Mouse (Mus musculus) heart, embryonic 16.5 days (tissue): ENCODE results near the gene Azin2. TPM values are rescaled to one million over a fixed set of nuclear protein-coding genes. Genes with fewer than 3 reads are reported as not detected.

Experiments
- ATAC-seq: fragments of 200-750 bp; cut with Nextera tagmentation; replicated peaks from 2 replicates; pipeline ENCODE4 v1.8.0; 2017; ENCODE audit warnings: moderate number of reproducible peaks; ENCODE audit not compliant: insufficient read depth, low FRiP score; ENCODE audit errors: extremely low read depth
- H3K27ac ChIP-seq: fragments of 300-500 bp; sonication (generic); 2 replicates; pipeline ENCODE4 v1.5.1; 2014; ENCODE audit warnings: mild to moderate bottlenecking, low read length, control low read depth, moderate library complexity
- H3K27me3 ChIP-seq: fragments of 300-500 bp; sonication (generic); 2 replicates; pipeline ENCODE4 v1.6.1; 2014; ENCODE audit warnings: low read length, mixed read lengths; ENCODE audit not compliant: control insufficient read depth, insufficient read depth
- H3K36me3 ChIP-seq: fragments of 300-500 bp; sonication (generic); 2 replicates; pipeline ENCODE4 v1.6.1; 2014; ENCODE audit not compliant: control insufficient read depth, insufficient read depth
- H3K4me1 ChIP-seq: fragments of 300-500 bp; sonication (generic); 2 replicates; pipeline ENCODE4 v1.6.1; 2014; ENCODE audit warnings: low read length, mixed read lengths; ENCODE audit not compliant: control insufficient read depth, insufficient read depth
- H3K4me2 ChIP-seq: fragments of 300-500 bp; sonication (generic); 2 replicates; pipeline ENCODE4 v1.6.1; 2014; ENCODE audit warnings: low read depth, mild to moderate bottlenecking, control low read depth, low read length
- H3K4me3 ChIP-seq: fragments of 300-500 bp; sonication (generic); 2 replicates; pipeline ENCODE4 v1.5.1; 2014; ENCODE audit warnings: mild to moderate bottlenecking, control low read depth, low read length
- H3K9ac ChIP-seq: fragments of 300-500 bp; sonication (generic); 2 replicates; pipeline ENCODE4 v1.6.1; 2014; ENCODE audit warnings: low read length, control low read depth
- H3K9me3 ChIP-seq: fragments of 300-500 bp; sonication (generic); replicated peaks from 2 replicates; pipeline ENCODE4 v1.6.1; 2016; ENCODE audit warnings: low read length; ENCODE audit not compliant: control insufficient read depth
- WGBS: fragments of 180-500 bp; shearing (Covaris S2); extraction: QIAGEN DNeasy Blood & Tissue Kit; methylation state at CpG from one replicate; pipeline ENCODE4 v1.1.7; 2014; 5-methylcytosine and 5-hydroxymethylcytosine counted together
- polyA plus RNA-seq: library from polyadenylated mRNA; unstranded; fragments of >200 nt; fragmentation: Nextera tagmentation; extraction: Ambion mirVana; gene quantifications from 2 replicates; pipeline ENCODE4 v1.2.1, GENCODE M21; 2015

The Azin2 gene
- polyA plus RNA-seq, 1 experiment from 2014 or later: 7.6 TPM

DNA sequence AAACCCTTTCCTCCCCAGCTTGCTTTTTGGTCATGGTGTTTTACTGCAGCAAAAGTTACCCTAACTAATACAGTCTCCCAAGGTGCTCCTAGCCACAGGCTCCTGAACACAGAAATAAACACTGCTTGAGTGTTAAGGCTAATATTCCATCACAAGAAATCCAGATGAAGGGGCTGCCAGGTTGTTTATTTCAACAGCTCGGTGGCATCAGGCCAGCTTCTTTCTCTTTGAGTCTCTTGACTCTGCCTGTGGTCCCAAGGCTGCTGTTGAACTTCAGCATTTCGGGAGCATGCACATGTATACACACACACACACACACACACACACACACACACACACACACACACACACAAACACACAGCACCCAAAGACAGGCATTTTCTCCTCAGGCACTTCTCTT, 20.9 kb upstream of the Azin2 start:
- Histone ChIP-seq H3K9ac (no peak overlapping the region), H3K4me1 (0 out of 2 replicates have a peak, but pooled peaks cover 2% of the 10 kb centered on the region), H3K9me3 (no peaks in the 10 kb centered on the region; the same call in 1 of the 2 replicates), H3K36me3 (no peaks in the 10 kb centered on the region), H3K4me3 (no peak overlapping the region), H3K27me3 (no peaks in the 10 kb centered on the region), H3K27ac (no peak overlapping the region), H3K4me2 (no peak overlapping the region)
- no peak for ATAC-seq
- WGBS: 73% methylated on average over 2 of the region's 2 CpGs

DNA sequence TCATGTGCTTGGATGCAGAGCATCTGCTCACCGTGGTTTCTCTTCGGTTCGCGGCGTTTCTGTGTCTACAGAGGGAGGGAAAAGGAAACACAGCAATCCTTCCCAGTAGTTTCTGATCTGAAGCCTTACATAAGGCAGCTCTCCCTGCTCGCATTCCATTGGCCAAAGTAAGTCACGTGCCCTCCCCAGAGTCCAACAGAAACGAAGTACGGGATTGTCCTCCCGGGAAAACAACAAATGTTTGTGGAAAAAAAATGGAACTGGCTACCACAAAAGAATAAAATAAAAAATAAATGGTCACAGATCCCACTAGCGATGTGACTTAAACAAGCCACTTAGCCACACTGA, 19.6 kb upstream of the Azin2 start:
- Histone ChIP-seq H3K4me1 (peaks cover 5% of the 10 kb centered on the region), H3K27me3 (no peaks in the 10 kb centered on the region), H3K36me3 (no peaks in the 10 kb centered on the region), H3K27ac (no peak overlapping the region), H3K9me3 (no peaks in the 10 kb centered on the region; the same call in 1 of the 2 replicates), H3K4me2 (peak overlapping the region; percentile 7; the same call in 1 of the 2 replicates), H3K9ac (no peak overlapping the region), H3K4me3 (no peak overlapping the region)
- ATAC-seq: no peak
- 65% methylated on average over 11 of the region's 11 CpGs for WGBS

DNA sequence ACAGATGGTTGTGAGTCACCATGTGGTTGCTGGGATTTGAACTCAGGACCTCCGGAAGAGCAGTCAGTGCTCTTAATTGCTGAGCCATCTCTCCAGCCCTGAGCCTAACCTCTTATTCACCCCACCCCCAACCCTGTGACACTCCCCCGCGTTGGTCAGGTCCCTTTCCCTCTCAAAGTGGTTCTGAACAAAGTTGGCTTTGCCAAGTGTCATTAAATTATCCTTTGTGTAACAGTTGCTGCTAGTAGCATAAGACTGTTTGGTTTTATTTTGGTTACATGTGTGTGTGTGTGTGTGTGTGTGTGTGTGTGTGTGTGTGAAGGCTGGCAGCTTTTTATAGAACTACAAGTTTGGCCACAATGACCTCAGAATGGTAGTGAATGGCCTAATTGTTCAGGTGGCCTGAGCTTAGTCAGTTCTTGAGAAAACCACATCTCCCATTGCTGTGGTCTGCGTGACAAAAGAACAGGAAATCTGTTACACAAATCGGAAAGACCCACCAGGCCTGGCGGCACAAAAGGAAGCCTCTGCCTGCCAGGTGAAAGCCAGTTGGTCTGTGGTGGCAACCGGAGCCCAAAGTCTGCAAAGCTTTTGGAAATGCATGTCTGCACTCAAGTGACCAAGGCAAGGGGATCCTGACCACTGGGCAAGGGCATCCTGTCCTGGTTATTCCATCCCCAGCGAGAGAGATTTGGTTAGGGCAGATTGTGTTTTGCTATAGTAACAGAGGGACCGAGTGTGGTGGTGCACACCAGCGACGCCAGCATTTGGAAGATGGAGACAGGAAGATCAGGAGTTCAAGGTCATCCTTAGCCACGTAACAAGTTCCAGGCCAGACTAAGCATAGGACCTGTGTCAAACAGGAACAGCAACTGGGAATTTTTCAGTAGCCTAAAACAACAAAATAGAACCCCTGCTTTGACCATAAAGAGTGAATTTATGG, 18.9 kb upstream of the Azin2 start:
- Histone ChIP-seq H3K9ac (no peak overlapping the region), H3K4me2 (no peak overlapping the region), H3K9me3 (no peaks in the 10 kb centered on the region; the same call in 1 of the 2 replicates), H3K36me3 (no peaks in the 10 kb centered on the region), H3K4me1 (peaks cover 5% of the 10 kb centered on the region), H3K27me3 (no peaks in the 10 kb centered on the region), H3K27ac (peak overlapping the region; percentile 3; the same call in 1 of the 2 replicates), H3K4me3 (no peak overlapping the region)
- no peak for ATAC-seq
- WGBS: 73% methylated on average over 12 of the region's 12 CpGs

DNA sequence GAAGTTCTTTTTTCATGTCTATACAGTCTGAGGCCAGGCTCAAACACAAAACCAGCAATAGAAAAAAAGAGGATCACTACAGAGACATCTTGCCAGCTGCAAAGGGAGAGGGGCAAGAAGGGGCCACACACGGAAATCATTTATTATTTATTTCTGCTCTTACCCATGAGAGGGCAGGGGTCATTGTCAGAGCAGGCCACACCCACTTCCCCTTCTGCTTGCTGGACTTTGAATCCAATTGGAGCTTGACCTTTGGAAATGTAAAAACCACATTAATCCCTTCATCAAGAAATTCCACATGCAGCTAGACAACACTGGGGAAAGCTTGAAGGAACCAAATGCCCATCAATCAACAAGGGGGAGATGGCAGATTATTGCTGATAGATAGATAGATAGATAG, 16.4 kb upstream of the Azin2 start:
- H3K27me3 ChIP-seq: no peaks in the 10 kb centered on the region
- WGBS: 47% methylated on average over 1 of the region's 1 CpGs
- H3K9me3 ChIP-seq: no peaks in the 10 kb centered on the region; the same call in 1 of the 2 replicates
- H3K4me1 ChIP-seq: peaks cover 5% of the 10 kb centered on the region
- no peak overlapping the region for H3K9ac ChIP-seq
- no peaks in the 10 kb centered on the region for H3K36me3 ChIP-seq
- no peak overlapping the region for H3K27ac ChIP-seq
- no peak overlapping the region for H3K4me2 ChIP-seq
- ATAC-seq: no peak
- no peak overlapping the region for H3K4me3 ChIP-seq

DNA sequence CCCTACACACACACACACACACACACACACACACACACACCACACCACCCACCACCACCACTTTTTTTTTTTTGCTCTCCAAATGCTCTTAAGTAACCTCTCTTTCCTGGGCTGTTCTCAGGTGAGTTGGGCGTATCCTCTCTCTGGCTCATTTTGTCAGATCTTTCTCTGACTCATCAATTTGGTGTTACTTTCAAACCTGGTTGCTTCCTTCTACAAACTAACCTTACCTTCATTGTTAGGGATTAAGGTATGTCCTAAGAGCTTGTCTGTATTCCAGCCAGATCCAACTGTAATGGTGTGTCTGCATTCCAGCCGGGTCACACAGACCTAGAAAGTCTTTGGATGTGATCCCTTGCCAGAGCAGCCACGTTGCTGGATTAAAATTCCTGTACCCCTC, 15.0 kb upstream of the Azin2 start:
- no peaks in the 10 kb centered on the region for H3K36me3 ChIP-seq
- ATAC-seq: no peak
- H3K4me1 ChIP-seq: peaks cover 5% of the 10 kb centered on the region
- H3K4me2 ChIP-seq: no peak overlapping the region
- WGBS: 63% methylated on average over 3 of the region's 3 CpGs
- no peak overlapping the region for H3K27ac ChIP-seq
- no peaks in the 10 kb centered on the region for H3K27me3 ChIP-seq
- no peak overlapping the region for H3K4me3 ChIP-seq
- H3K9me3 ChIP-seq: no peaks in the 10 kb centered on the region
- H3K9ac ChIP-seq: no peak overlapping the region

DNA sequence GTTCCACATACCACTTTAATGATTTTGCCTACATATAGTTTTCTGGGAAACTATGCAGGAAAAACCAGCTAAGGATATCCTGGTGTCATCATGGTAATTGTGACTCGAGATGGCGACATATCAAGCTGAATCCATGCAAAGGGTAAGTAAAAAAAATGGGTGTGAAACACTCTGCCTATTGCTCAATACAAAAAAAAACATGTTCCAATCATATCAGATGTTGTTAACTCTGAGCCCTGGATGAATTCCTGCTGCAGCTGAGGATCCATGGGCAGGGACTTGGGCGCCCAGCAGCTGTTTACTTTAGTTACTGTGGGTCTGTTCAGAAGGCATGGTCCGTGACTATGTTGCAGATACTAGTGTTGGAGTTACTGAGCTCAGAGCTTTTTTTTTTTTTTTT, 14.3 kb upstream of the Azin2 start:
- Histone ChIP-seq H3K4me3 (no peak overlapping the region), H3K9ac (no peak overlapping the region), H3K27me3 (no peaks in the 10 kb centered on the region), H3K4me1 (peaks cover 5% of the 10 kb centered on the region), H3K27ac (no peak overlapping the region), H3K4me2 (no peak overlapping the region), H3K9me3 (no peaks in the 10 kb centered on the region), H3K36me3 (no peaks in the 10 kb centered on the region)
- 83% methylated on average over 4 of the region's 4 CpGs for WGBS
- ATAC-seq: no peak

DNA sequence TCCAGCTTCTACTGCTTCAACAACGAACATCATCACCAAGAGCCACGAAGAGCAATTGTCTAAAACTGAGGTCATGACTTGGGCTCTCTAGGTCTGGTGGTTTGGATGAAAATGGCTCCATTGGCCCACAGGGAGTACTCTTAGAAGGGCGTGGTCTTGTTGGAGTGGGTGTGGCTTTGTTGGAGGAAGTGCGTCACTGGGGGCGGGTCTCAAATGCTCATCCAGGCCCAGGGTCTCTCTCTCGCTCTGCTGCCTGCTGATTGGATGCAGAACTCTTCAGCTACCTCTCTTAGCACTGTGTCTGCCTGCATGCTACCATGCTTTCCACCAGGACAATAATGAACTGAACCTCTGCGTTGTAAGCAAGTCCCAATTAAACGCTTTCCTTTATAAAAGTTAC, 12.4 kb upstream of the Azin2 start:
- Histone ChIP-seq H3K4me3 (no peak overlapping the region), H3K9me3 (no peaks in the 10 kb centered on the region), H3K9ac (no peak overlapping the region), H3K4me2 (no peak overlapping the region), H3K36me3 (no peaks in the 10 kb centered on the region), H3K27me3 (no peaks in the 10 kb centered on the region), H3K4me1 (peaks cover 3% of the 10 kb centered on the region), H3K27ac (no peak overlapping the region)
- ATAC-seq: no peak
- WGBS: 85% methylated on average over 8 of the region's 8 CpGs

DNA sequence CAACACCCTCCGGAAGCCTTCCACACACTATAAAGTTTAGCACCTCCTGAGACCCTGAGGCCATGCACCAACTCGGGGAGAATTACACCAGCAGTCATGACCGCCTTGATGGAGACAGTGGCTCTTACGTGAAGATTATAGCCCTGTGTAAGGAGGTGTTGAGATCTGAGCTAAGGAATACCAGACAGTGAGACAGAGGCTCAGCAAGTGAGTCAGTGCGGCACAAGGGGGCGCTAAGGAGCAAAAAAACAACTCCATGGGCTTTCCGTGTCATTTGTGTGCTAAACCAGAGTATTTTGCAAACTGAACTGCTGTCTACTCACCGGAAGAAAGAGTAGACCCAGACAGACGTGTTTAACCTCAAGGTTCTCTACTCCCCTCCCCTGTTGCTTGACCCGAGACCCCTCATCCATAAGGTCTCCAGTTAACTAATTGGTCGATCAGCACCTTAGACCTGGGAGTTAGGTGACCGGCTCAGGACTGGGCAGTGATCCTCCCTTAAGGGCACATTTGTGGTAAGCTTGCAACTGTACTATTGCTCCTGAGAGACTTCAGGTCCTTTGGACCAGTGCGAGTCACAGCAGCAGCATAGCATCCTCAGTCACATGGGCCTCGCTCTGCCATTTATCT, 8.9 kb upstream of the Azin2 start:
- 38% methylated on average over 14 of the region's 14 CpGs for WGBS
- Histone ChIP-seq H3K36me3 (no peaks in the 10 kb centered on the region), H3K4me3 (no peak overlapping the region), H3K27ac (no peak overlapping the region), H3K9ac (no peak overlapping the region), H3K4me1 (peaks cover 7% of the 10 kb centered on the region), H3K4me2 (no peak overlapping the region), H3K27me3 (no peaks in the 10 kb centered on the region), H3K9me3 (no peaks in the 10 kb centered on the region)
- 0 out of 2 replicates have a peak, but pooled peaks have one; percentile 23 for ATAC-seq

DNA sequence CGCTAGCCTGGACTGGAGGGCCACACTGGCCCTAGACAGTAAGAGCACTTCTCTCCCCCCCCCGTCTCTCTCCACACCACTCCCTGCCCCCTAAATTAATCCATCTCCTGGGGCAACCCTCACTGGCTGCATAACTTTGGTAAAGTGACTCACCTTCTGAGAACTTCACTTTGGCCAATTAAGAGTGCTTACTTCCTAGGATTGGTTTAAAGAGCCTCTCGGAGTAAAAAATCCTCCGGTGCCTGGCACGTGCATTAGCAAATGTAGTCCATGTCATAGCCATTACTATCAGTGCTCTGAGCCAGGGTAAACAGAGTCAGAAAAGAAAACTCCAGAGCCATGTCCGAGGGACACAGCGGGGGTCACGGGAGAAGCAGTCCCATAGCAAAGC, 8.2 kb upstream of the Azin2 start:
- Histone ChIP-seq H3K4me3 (no peak overlapping the region), H3K9ac (no peak overlapping the region), H3K9me3 (no peaks in the 10 kb centered on the region), H3K4me2 (no peak overlapping the region), H3K27me3 (no peaks in the 10 kb centered on the region), H3K27ac (no peak overlapping the region), H3K4me1 (peaks cover 7% of the 10 kb centered on the region), H3K36me3 (no peaks in the 10 kb centered on the region)
- no peak for ATAC-seq
- WGBS: 70% methylated on average over 7 of the region's 8 CpGs
